Mouse (Mus musculus): ENCODE data around the gene Lipt1.

DNA sequence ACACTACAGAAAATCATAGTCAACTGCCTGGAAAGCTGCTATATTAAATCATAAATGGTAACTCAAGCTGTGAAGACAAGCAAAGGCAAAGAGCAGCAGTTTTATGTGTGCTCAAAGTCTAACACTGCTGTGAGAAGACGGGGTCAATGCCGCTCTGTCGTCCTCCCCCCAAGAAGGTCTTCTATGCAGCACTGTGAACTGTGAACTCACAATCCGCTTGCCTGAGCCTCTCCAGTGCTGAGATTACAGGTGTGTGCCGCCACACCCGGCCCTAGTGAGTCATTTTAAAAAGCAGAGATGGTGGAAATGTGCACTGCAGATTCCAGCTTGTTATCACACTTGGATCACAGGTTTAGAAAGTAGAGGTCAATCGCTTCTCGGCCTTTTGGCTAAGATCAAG, 24.7 kb upstream of the Lipt1 start:
- no peak for TF ChIP-seq CTCF (IDR thresholded peaks at IDR 0.05; ENCODE audit: control insufficient read depth, insufficient read depth, insufficient replicate concordance, low read depth, low read length)
- TF ChIP-seq POLR2A (IDR thresholded peaks at IDR 0.05; ENCODE audit: control insufficient read depth, low read depth, low read length): no peak
